Mouse (Mus musculus): ENCODE measurements around the gene Plagl2.
A peak's percentile ranks its signal among the peaks of the same experiment; 100 is the strongest.

Plagl2 gene

DNA sequence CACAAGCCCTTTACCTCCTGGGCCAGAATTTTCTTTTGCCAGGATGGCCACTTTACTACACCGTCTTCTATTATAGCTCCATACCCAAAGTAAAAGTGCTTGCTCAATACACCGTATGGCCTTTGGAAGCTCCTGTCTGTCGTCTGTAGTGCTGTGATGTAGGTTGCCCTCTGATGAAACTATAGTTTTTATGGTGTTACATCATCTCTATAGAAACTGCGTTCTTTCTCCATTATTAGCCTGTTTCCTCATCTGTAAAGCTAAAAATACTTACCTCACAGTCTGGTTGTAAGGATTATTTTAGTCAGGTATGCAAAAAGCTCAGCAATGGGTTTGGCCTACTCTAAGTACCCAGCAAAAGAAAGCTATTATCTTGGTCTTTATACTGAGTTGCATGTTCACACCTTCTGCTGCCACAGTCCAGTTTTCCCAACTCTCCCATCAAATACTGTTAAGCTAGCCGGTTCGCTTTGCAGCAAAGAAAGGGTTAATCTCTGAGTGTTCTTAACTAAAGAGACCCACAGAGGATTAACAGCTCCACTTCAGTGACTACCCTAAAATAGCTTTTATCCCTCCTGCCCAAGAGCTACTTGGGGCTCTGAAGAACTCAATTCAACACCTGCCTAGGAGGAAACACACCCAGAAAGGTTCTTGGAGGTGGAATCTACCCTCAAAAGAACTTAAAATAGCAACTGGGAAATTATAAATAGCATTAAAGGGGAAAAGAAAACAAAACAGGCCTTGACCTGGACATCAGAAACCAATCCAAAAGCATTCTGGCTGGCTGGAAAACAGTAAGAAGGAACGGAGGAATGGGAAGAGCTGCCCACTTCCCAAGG is 2.0 kb downstream of the Plagl2 start:
- no peak for DNase-seq (ENCODE audit: low spot score)

DNA sequence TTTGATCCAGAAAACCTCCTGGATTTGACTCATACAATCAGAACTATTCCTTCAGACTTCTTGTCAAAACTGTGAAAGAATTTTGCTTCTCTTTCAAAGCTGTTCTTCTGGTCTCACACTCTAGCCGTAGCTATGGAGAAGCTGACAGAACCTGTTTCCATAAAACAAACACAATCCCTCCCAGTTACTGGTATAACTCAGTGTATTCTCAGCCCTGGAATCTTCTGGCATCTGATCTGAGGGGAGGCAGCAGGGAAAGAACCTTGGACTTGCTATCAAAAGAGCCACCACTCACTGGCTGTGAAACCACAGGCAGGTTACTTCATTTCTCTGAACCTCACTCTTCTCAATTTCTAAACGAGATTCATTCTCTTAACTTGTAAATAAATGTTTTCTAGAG is 2.8 kb downstream of the Plagl2 start:
- DNase-seq (ENCODE audit: low spot score): no peak

DNA sequence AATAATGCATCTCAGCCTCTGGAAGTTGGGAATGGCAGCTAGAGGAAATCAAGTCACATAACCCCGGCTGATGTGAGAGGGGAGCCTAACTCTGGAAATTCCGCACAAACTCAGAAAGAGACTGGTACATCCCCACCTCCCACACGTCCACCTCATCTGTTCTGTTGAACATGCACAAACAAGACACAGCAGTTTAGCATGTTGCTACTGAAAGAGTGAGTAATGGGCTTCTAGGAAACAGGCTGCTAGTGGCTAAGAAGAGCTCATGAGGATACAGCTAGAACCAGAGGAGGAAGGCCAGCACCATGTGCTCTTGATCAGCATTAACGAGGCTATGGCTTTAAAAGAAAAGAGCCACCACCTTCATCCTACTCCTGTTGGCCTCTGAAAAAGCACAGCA is 3.3 kb downstream of the Plagl2 start:
- DNase-seq (ENCODE audit: low spot score): no peak

GRCm38 (mm10) chr2:153237193-153237592 is 4.0 kb downstream of the Plagl2 start:
- DNase-seq (ENCODE audit: low spot score): no peak

DNA sequence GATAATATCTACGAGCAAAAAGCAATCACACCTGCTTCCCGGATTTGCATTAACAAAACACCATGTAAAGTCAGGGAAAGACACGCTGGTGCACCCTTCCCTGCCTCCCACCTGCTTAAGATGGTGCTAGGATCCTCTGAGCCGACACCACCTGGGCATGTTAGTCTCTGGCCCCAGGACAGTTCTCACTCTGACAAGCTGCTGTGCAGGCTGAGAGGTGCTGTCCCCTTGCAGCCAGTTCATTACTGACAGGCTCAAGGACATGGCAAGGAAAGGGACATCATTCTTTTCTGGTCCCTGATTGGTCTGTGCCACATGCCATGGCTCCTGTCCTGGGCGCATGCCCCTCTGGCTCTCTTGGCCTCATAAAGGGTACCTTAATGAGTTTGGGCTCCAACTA is 12.7 kb downstream of the Plagl2 start:
- no peak for DNase-seq (ENCODE audit: low spot score)

- DNase-seq (ENCODE audit: low spot score): no peak
These were observed 13.3 kb downstream of the Plagl2 start for GRCm38 (mm10) chr2:153227959-153228358.

GRCm38 (mm10) chr2:153225595-153225953 is 15.7 kb downstream of the Plagl2 start:
- no peak for DNase-seq (ENCODE audit: low spot score)

GRCm38 (mm10) chr2:153224946-153225594 is 16.2 kb downstream of the Plagl2 start, which contains the start of gene Tspyl3:
Gene Tspyl3, minus strand, starts transcription at chr2:153225441.
- no peak for DNase-seq (ENCODE audit: low spot score)

GRCm38 (mm10) chr2:153222566-153222965 is 18.7 kb downstream of the Plagl2 start:
- no peak for DNase-seq (ENCODE audit: low spot score)

GRCm38 (mm10) chr2:153222130-153222529 is 19.1 kb downstream of the Plagl2 start:
- DNase-seq (ENCODE audit: low spot score): no peak

GRCm38 (mm10) chr2:153221620-153222019 is 19.6 kb downstream of the Plagl2 start:
- no peak for DNase-seq (ENCODE audit: low spot score)

DNA sequence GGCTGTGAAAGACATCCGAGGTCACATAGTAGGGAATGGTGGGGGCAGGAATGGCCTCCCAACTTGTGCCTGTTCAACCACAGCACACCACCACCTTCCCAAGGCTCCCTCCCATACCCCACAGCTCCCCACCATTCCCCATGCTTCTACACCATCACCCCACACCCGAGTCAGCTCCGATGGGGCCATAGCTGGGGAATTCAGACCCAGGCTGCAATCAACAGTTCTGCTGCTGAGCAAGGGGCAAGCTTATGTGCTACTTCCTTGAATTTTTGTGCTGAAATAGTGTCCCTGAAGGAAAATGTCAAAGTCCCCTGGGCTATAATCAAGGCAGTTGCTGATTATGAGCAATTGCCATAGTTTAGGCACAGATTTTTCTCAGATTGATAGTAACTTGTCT is 22.7 kb downstream of the Plagl2 start:
- DNase-seq (ENCODE audit: low spot score): no peak

DNA sequence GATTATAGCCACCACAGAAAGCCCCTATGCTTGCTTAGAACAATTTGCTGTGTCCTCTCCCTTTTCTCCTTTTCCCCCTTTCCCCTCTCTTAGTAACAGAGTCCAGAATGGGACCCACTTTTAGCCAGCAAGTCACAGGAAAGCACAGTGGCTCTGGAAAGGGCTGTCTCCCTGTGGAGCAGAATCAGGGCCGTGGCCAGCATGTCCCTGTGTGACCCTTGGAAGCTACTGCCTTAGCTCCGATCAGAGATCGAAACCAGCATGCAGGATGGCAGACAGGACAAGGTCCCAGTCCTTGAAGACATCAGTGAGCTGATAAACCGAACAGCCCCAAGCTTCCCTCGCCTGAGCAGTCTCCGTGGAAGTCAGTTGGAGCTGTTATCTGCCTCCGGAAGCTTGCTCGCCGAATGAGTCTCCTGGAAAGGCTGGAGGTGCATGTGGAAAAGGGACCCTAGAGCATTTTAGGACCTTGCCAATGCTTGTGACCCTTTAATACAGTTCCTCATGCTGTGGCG is 23.3 kb downstream of the Plagl2 start:
- no peak for DNase-seq (ENCODE audit: low spot score)

GRCm38 (mm10) chr2:153215421-153215820 is 25.8 kb downstream of the Plagl2 start:
- DNase-seq (ENCODE audit: low spot score): no peak

DNA sequence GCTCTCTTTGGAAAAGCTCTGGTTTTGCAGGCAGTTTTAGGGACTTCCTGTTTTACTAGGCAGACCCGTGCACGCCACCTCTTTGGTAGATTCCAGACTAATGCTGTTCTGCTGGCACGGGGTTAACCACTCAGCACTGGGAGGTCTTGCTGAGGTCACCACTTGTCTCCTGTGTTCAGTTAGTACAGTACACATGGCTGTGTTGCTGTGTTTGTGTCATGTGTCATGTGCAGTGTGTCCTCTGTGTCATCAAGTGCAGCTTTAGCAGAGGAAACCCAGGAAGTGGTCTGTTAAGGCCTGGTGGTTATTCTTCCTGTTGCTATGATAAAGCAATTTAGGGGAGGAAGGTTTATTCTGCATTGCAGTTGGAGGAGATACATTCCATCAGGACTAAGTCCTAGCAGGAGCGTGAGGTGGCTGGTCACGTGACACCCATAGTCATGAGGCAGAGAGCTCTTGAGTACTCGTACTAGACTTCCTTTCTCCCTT is 26.4 kb downstream of the Plagl2 start:
- no peak for DNase-seq (ENCODE audit: low spot score)

DNA sequence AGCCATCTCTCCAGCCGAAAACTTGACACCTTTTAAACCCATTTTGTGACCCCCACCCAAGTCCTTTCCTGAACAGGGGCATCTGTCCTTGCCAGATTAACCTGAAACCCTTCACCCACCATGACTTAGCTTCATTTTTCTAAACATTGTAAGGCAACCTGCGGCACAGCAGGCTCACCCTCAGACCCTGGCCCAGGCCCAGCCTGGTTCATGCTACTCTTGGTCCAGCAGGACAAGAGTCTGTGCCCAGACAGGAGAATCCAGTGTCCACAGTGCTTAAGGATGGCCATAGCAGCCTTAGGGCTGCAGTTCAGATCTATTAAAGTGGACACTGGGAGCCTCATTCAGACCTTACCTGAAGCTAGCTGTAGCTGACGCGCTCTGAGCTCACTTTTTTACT is 27.9 kb downstream of the Plagl2 start:
- no peak for DNase-seq (ENCODE audit: low spot score)

- no peak for DNase-seq (ENCODE audit: low spot score)
These were observed 29.8 kb downstream of the Plagl2 start for GRCm38 (mm10) chr2:153211451-153211850.

GRCm38 (mm10) chr2:153209286-153209685 is 31.9 kb downstream of the Plagl2 start:
- no peak for DNase-seq (ENCODE audit: low spot score)

GRCm38 (mm10) chr2:153208149-153208548 is 33.1 kb downstream of the Plagl2 start:
- no peak for DNase-seq (ENCODE audit: low spot score)

DNA sequence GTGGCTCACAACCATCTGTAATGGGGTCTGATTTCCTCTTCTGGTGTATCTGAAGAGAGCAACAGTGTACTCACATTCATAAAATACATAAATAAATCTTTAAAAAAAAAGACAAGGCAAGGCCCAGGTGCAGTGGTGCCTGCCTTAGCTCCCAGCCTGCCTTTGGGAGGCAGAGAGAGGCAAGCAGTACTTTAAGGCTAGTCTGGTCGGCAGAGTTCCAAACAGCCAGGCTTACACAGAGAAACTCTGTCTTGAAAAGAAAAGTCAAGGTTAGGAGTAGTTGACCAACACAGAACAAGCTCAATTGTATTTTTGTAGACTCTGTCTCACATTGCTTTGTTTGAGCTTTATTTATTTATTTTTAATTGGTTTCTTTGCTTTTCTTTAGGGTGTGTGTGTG is 38.5 kb downstream of the Plagl2 start:
- peak; percentile 67 for DNase-seq (ENCODE audit: low spot score)

DNA sequence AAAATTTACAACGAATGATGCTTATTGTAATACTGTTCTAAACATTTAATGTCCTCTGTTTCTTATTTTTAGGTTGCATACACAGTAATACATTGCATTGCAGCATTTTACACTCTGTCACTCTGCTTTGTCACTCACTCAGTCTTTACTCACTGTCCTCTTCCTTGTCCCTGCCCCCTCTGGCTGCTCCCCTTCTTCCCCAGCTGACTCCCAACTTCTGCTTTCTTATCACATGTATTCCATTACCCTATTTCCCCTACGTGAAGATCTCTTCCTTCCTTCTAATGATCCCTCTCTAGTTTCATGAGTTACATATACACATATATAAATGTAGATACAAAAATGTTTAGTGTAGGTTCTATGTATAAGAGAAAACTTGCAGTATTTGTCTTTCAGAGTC is 42.1 kb downstream of the Plagl2 start:
- no peak for DNase-seq (ENCODE audit: low spot score)

- DNase-seq (ENCODE audit: low spot score): peak; percentile 59
These were observed 42.7 kb downstream of the Plagl2 start for GRCm38 (mm10) chr2:153198485-153198884.

DNA sequence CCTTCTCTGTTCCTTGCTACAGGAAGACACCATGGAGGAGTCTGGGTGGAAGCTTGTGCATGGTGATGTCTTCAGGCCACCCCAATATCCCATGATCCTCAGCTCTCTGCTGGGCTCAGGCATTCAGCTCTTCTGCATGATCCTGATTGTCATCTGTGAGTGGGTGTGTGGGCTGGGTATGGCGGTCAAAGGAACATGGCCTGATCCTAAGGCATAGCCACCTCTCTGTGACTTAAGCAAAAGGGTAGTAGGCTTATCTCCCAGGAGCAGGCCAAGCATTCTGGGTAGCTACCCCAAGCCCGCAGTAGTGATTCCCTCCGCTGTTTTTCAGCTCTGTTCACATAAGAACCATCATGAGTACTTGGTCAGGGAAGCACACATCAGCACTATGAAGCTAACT is 47.0 kb downstream of the Plagl2 start:
- no peak for DNase-seq (ENCODE audit: low spot score)
